Mouse (Mus musculus) hindbrain, embryonic 16.5 days (tissue): ENCODE measurements around the gene Tnxb. TPM values are rescaled to one million over a fixed set of nuclear protein-coding genes. Genes with fewer than 3 reads are reported as not detected.
"Not testable (repeated sequence)": the region's sequence is repeated elsewhere in the genome, so short reads cannot be mapped to it uniquely, and the experiment has no call there.

ENCODE experiments used
- ATAC-seq: fragments of 200-750 bp; cut with Nextera tagmentation; 2 replicates; pipeline ENCODE4 v1.8.0; 2017; ENCODE audit warnings: moderate TSS enrichment, moderate library complexity
- H3K27ac ChIP-seq: fragments of 300-500 bp; sonication (generic); 2 replicates; pipeline ENCODE4 v1.5.1; 2014; ENCODE audit warnings: low read depth, mild to moderate bottlenecking, control low read depth, low read length, moderate library complexity
- H3K27me3 ChIP-seq: fragments of 300-500 bp; sonication (generic); replicated peaks from 2 replicates; pipeline ENCODE4 v1.6.1; 2014; ENCODE audit warnings: low read length; ENCODE audit not compliant: control insufficient read depth, insufficient read depth
- H3K36me3 ChIP-seq: fragments of 300-500 bp; sonication (generic); 2 replicates; pipeline ENCODE4 v1.6.1; 2014; ENCODE audit warnings: mild to moderate bottlenecking, low read length, moderate library complexity, mixed read lengths; ENCODE audit not compliant: control insufficient read depth, insufficient read depth
- H3K4me1 ChIP-seq: fragments of 300-500 bp; sonication (generic); 2 replicates; pipeline ENCODE4 v1.6.1; 2014; ENCODE audit warnings: low read depth, low read length; ENCODE audit not compliant: control insufficient read depth, insufficient read depth
- H3K4me2 ChIP-seq: fragments of 300-500 bp; sonication (generic); 2 replicates; pipeline ENCODE4 v1.6.1; 2014; ENCODE audit warnings: mild to moderate bottlenecking, low read length, control low read depth, moderate library complexity
- H3K4me3 ChIP-seq: fragments of 300-500 bp; sonication (generic); 2 replicates; pipeline ENCODE4 v1.5.1; 2014; ENCODE audit warnings: mild to moderate bottlenecking, low read length, control low read depth, moderate library complexity
- H3K9ac ChIP-seq: fragments of 300-500 bp; sonication (generic); 2 replicates; pipeline ENCODE4 v1.6.1; 2014; ENCODE audit warnings: low read depth, mild to moderate bottlenecking, control low read depth, low read length, moderate library complexity
- H3K9me3 ChIP-seq: fragments of 300-500 bp; sonication (generic); 2 replicates; pipeline ENCODE4 v1.6.1; 2014; ENCODE audit warnings: mild to moderate bottlenecking, low read length, moderate library complexity; ENCODE audit not compliant: control insufficient read depth
- WGBS: fragments of 180-500 bp; shearing (Covaris S2); extraction: QIAGEN DNeasy Blood & Tissue Kit; methylation state at CpG from one replicate; pipeline ENCODE4 v1.1.7; 2014; 5-methylcytosine and 5-hydroxymethylcytosine counted together
- polyA plus RNA-seq: library from polyadenylated mRNA; unstranded; fragments of >200 nt; fragmentation: Nextera tagmentation; extraction: Ambion mirVana; gene quantifications from 2 replicates; pipeline ENCODE4 v1.2.1, GENCODE M21; 2015

Gene Tnxb
- polyA plus RNA-seq, 1 experiment from 2014 or later, result 0.30 TPM

GRCm38 (mm10) chr17:34706476-34706875, 36.1 kb downstream of the Tnxb start:
- not testable (repeated sequence) for H3K9me3 ChIP-seq, H3K4me2 ChIP-seq, H3K27me3 ChIP-seq, H3K9ac ChIP-seq, H3K4me1 ChIP-seq, H3K4me3 ChIP-seq, ATAC-seq, H3K36me3 ChIP-seq, H3K27ac ChIP-seq
- WGBS, result 88% methylated on average over 2 of the region's 2 CpGs

- H3K9me3 ChIP-seq, result no peaks in the 10 kb centered on the region
- H3K4me3 ChIP-seq, result no peak overlapping the region
- H3K36me3 ChIP-seq, result no peaks in the 10 kb centered on the region
- no peak for ATAC-seq
- no peaks in the 10 kb centered on the region for H3K4me1 ChIP-seq
- H3K27me3 ChIP-seq, result no peaks in the 10 kb centered on the region
- no peak overlapping the region for H3K4me2 ChIP-seq
- WGBS, result 51% methylated on average over 6 of the region's 6 CpGs
- no peak overlapping the region for H3K27ac ChIP-seq
- no peak overlapping the region for H3K9ac ChIP-seq
Measured at GRCm38 (mm10) chr17:34712951-34713350, 42.6 kb downstream of the Tnxb start.

GRCm38 (mm10) chr17:34714181-34714907, 44.0 kb downstream of the Tnxb start:
- H3K27me3 ChIP-seq, H3K36me3 ChIP-seq, H3K9ac ChIP-seq, H3K9me3 ChIP-seq, H3K27ac ChIP-seq, H3K4me1 ChIP-seq, ATAC-seq, H3K4me3 ChIP-seq, H3K4me2 ChIP-seq: not testable (repeated sequence)
- 86% methylated on average over 9 of the region's 9 CpGs for WGBS

GRCm38 (mm10) chr17:34714908-34715445, 44.6 kb downstream of the Tnxb start:
- not testable (repeated sequence) for H3K4me3 ChIP-seq, H3K27me3 ChIP-seq, H3K4me1 ChIP-seq, ATAC-seq, H3K4me2 ChIP-seq, H3K9ac ChIP-seq, H3K9me3 ChIP-seq, H3K36me3 ChIP-seq, H3K27ac ChIP-seq
- 85% methylated on average over 5 of the region's 5 CpGs for WGBS

GRCm38 (mm10) chr17:34715451-34715850, 45.1 kb downstream of the Tnxb start:
- not testable (repeated sequence) for H3K4me2 ChIP-seq, H3K9me3 ChIP-seq, H3K4me1 ChIP-seq, H3K27me3 ChIP-seq, H3K4me3 ChIP-seq, H3K27ac ChIP-seq, H3K36me3 ChIP-seq, H3K9ac ChIP-seq, ATAC-seq
- 86% methylated on average over 6 of the region's 7 CpGs for WGBS

- WGBS, result 90% methylated on average over 15 of the region's 15 CpGs
- Histone ChIP-seq H3K36me3 (no peaks in the 10 kb centered on the region), H3K4me3 (no peak overlapping the region), H3K4me2 (no peak overlapping the region), H3K9me3 (no peaks in the 10 kb centered on the region), H3K27ac (no peak overlapping the region), H3K27me3 (no peaks in the 10 kb centered on the region), H3K9ac (no peak overlapping the region), H3K4me1 (no peaks in the 10 kb centered on the region)
- no peak for ATAC-seq
Measured at GRCm38 (mm10) chr17:34716247-34716646, 45.9 kb downstream of the Tnxb start.

GRCm38 (mm10) chr17:34717401-34717800, 47.1 kb downstream of the Tnxb start:
- no peak for ATAC-seq
- no peaks in the 10 kb centered on the region for H3K27me3 ChIP-seq
- no peak overlapping the region for H3K4me3 ChIP-seq
- no peaks in the 10 kb centered on the region for H3K9me3 ChIP-seq
- no peaks in the 10 kb centered on the region for H3K4me1 ChIP-seq
- no peak overlapping the region for H3K9ac ChIP-seq
- H3K36me3 ChIP-seq, result no peaks in the 10 kb centered on the region
- WGBS, result 76% methylated on average over 11 of the region's 11 CpGs
- H3K27ac ChIP-seq, result no peak overlapping the region
- H3K4me2 ChIP-seq, result no peak overlapping the region

GRCm38 (mm10) chr17:34719886-34720285, 49.6 kb downstream of the Tnxb start:
- ATAC-seq, result not testable (repeated sequence)
- WGBS, result 47% methylated on average over 5 of the region's 8 CpGs

GRCm38 (mm10) chr17:34722238-34722637, 51.9 kb downstream of the Tnxb start:
- not testable (repeated sequence) for H3K4me1 ChIP-seq, H3K4me3 ChIP-seq, H3K9ac ChIP-seq, H3K36me3 ChIP-seq, ATAC-seq, H3K27me3 ChIP-seq, H3K27ac ChIP-seq, H3K9me3 ChIP-seq, H3K4me2 ChIP-seq
- WGBS, result 91% methylated on average over 1 of the region's 4 CpGs

More at GRCm38 (mm10) chr17:34719886-34720285, 49.6 kb downstream of the Tnxb start:
- H3K27me3 ChIP-seq, H3K4me2 ChIP-seq, H3K9ac ChIP-seq, H3K4me3 ChIP-seq, H3K27ac ChIP-seq, H3K36me3 ChIP-seq, H3K4me1 ChIP-seq, H3K9me3 ChIP-seq: not testable (repeated sequence)
